Mouse (Mus musculus) layer of hippocampus, adult 2 months (tissue): Measurements from ENCODE around the gene Ccdc69. TPM values are rescaled to one million over a fixed set of nuclear protein-coding genes. Genes with fewer than 3 reads are reported as not detected.
A peak's percentile ranks its signal among the peaks of the same experiment; 100 is the strongest.

Experiments
- DNase-seq, 2 experiments: peaks; one replicate each; pipeline ENCODE4 v3.0.0; 2022; ENCODE audit warnings: low spot score in 2 of 2
- H3K27ac ChIP-seq: fragments of 200-600 bp; 2 replicates; pipeline ENCODE4 v1.8.1; 2022
- H3K4me3 ChIP-seq: fragments of 200-600 bp; 2 replicates; pipeline ENCODE4 v1.8.1; 2022; ENCODE audit warnings: mild to moderate bottlenecking
- CTCF ChIP-seq: fragments of 200-600 bp; conservative IDR thresholded peaks from 2 replicates; pipeline ENCODE4 v1.8.1; 2022; ENCODE audit warnings: antibody characterized with exemption, mild to moderate bottlenecking, moderate library complexity
- total RNA-seq, 2 experiments: library from RNA; stranded (reverse); gene quantifications; 2 replicates each; pipeline ENCODE4 v1.2.3; 2021

The Ccdc69 gene
- total RNA-seq, 2 experiments from 2014 or later = 0.42 TPM; not detected in 1

DNA sequence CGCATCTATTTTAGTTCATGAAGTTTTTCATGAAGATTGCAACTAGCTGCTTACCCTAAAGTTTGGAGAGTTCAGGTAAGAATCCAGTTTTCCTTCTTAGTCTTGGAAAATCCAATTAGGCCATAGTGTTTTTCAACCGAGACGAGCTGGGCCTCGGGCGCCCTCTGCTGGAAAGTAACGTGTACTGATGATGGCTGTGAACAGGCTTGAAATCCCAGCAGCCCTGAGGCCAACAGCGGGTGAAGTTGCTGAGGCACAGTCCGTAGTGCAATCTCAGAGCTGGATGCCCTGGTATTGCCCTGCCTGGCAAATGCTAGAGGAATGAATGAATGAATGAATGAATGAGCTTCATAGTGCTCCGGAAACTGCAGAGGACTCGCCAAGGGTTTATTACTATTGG is 9.1 kb upstream of the Ccdc69 start:
- peak; percentile 97 for TF ChIP-seq CTCF
- Histone ChIP-seq H3K27ac (no peak overlapping the region), H3K4me3 (no peak overlapping the region)
- DNase-seq = peak; percentile 44 to 78

- Histone ChIP-seq H3K4me3 (no peak overlapping the region), H3K27ac (no peak overlapping the region)
- DNase-seq = no peak
Measured at GRCm38 (mm10) chr11:55085396-55085795, 7.5 kb upstream of the Ccdc69 start.

GRCm38 (mm10) chr11:55084629-55085028 is 6.7 kb upstream of the Ccdc69 start:
- DNase-seq = no peak
- Histone ChIP-seq H3K27ac (no peak overlapping the region), H3K4me3 (no peak overlapping the region)
- TF ChIP-seq CTCF = no peak

More at GRCm38 (mm10) chr11:55085396-55085795, 7.5 kb upstream of the Ccdc69 start:
- TF ChIP-seq CTCF = no peak

- no peak for DNase-seq
- no peak for TF ChIP-seq CTCF
- Histone ChIP-seq H3K4me3 (no peak overlapping the region), H3K27ac (no peak overlapping the region)
Measured at GRCm38 (mm10) chr11:55081206-55081605, 3.3 kb upstream of the Ccdc69 start.

- no peak for TF ChIP-seq CTCF
- no peak overlapping the region for H3K27ac ChIP-seq
- H3K4me3 ChIP-seq = no peak overlapping the region
- no peak for DNase-seq
Measured at GRCm38 (mm10) chr11:55079180-55079579, 1.2 kb upstream of the Ccdc69 start.

- Histone ChIP-seq H3K4me3 (no peak overlapping the region), H3K27ac (no peak overlapping the region)
- DNase-seq = no peak
- TF ChIP-seq CTCF = no peak
Measured at GRCm38 (mm10) chr11:55078502-55078901, 571 bp upstream of the Ccdc69 start.

DNA sequence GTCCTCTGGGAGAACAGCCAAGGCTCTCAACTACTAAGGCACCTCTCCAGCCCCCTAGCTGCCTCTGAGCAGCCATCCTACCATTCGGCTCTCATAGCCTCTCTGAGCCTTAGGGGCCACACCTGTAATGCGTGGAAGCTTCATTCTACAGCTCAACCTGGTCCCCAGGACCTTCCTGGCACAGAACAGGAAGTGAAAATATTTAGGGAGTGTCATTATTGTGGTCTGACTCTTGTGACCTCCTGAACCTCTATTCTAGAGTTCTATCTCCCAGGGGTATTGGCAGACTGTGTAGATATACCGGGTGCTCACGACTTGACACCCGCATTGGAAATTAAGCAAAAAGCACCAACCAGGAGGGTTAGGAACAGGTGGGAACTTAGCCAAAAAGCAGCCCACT is 1.7 kb downstream of the Ccdc69 start:
- no peak for TF ChIP-seq CTCF
- Histone ChIP-seq H3K27ac (no peak overlapping the region), H3K4me3 (no peak overlapping the region)
- DNase-seq = no peak

- Histone ChIP-seq H3K27ac (no peak overlapping the region), H3K4me3 (no peak overlapping the region)
- TF ChIP-seq CTCF = no peak
- DNase-seq = no peak
Measured at GRCm38 (mm10) chr11:55075602-55076001, 2.3 kb downstream of the Ccdc69 start.

GRCm38 (mm10) chr11:55073191-55073590 is 4.7 kb downstream of the Ccdc69 start:
- TF ChIP-seq CTCF = no peak
- Histone ChIP-seq H3K27ac (no peak overlapping the region), H3K4me3 (no peak overlapping the region)
- DNase-seq = no peak

DNA sequence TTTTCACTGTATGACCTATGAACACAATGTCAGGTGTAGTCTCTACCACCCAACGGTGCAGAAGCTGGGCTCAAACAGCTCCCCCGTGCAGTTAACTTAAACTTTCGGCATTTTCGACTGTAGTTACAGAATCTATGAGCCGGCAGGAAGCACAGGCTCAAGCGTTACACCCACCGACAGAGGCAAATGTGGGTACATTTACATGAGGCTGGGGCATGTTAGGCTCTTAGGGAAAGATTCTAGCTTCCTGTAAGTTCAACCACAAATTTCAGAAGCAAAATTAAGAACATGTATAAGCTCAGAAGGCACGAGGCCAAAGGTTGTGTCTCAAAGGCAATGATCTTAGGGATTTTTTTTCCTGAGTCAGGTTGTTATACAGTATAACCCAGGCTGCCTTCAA is 5.5 kb downstream of the Ccdc69 start:
- H3K4me3 ChIP-seq = no peak overlapping the region

GRCm38 (mm10) chr11:55071344-55071743 is 6.6 kb downstream of the Ccdc69 start:
- no peak overlapping the region for H3K27ac ChIP-seq
- TF ChIP-seq CTCF = no peak
- no peak overlapping the region for H3K4me3 ChIP-seq
- no peak for DNase-seq

More for the DNA sequence above, 5.5 kb downstream of the Ccdc69 start:
- H3K27ac ChIP-seq = no peak overlapping the region
- DNase-seq = no peak
- TF ChIP-seq CTCF = no peak

DNA sequence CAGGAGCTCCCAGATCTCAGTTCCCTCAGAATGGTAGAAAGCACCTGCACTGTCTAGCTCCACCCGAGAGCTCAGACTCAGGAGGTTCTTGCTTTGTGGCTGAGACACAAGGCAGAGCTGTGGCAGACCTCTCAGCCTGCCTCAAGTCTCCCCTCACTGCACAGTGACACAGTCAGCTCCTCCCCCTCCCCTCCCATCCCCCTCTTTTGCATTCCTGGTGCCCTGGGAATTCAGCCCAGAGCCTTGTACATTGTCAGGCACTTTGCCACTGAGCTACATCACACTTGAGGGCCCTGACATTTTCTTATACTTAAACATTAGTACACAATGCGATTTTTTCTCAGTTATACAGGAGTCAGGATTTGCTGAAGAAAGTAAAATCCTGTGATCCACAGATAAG is 8.9 kb downstream of the Ccdc69 start:
- no peak for DNase-seq
- no peak for TF ChIP-seq CTCF
- no peak overlapping the region for H3K4me3 ChIP-seq
- H3K27ac ChIP-seq = no peak overlapping the region

DNA sequence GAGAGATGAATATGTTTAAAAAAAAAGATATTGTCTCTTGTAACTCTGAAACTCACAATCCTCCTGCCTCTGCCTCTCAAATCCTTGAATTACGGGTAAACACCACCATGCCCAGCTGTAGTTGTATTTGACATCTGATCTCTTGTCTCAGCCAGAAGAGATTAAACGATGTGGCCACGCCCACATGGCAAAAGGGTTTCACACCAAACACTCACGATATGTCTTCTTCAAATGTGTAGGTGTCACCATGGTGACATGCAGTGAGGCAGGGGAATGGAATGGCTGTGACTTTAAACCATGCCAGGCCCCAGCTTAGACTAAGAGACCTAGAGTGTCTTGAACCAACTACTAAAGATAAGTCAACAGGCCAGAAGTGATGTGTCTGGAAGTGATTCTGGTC is 11.0 kb downstream of the Ccdc69 start:
- no peak for TF ChIP-seq CTCF
- Histone ChIP-seq H3K27ac (no peak overlapping the region), H3K4me3 (no peak overlapping the region)
- DNase-seq = no peak

DNA sequence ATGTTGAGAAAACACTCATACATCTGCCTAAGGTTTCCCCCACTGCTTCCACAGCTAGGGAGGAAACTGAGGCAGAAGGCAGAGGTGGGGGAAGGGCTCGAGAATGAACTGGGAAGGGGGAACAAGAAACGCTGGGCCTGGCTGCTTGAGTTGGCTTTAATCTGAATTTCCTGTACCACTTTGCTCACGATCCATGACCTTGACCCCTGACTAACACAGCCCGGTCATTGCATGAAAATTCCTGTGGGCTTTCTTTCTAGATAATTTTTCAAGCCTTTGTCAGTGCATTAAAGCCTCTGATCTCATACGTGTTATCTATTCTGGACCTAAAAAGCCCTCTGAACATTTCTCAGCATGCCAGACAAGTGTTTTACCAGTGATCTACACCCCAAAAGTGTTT is 15.1 kb downstream of the Ccdc69 start:
- Histone ChIP-seq H3K27ac (no peak overlapping the region), H3K4me3 (no peak overlapping the region)
- DNase-seq = no peak
- TF ChIP-seq CTCF = no peak

- no peak overlapping the region for H3K4me3 ChIP-seq
- no peak overlapping the region for H3K27ac ChIP-seq
- DNase-seq = no peak
- TF ChIP-seq CTCF = no peak
Measured at GRCm38 (mm10) chr11:55060802-55061201, 17.1 kb downstream of the Ccdc69 start.
